Mouse (Mus musculus) urinary bladder, postnatal 14 days (tissue): ENCODE measurements around the gene Cabp7.
"Not testable (repeated sequence)": the region's sequence is repeated elsewhere in the genome, so short reads cannot be mapped to it uniquely, and the experiment has no call there.

Experiments used
- DNase-seq: peaks from one replicate; pipeline ENCODE4 v3.0.0; 2021; ENCODE audit warnings: low spot score

Cabp7 gene

DNA sequence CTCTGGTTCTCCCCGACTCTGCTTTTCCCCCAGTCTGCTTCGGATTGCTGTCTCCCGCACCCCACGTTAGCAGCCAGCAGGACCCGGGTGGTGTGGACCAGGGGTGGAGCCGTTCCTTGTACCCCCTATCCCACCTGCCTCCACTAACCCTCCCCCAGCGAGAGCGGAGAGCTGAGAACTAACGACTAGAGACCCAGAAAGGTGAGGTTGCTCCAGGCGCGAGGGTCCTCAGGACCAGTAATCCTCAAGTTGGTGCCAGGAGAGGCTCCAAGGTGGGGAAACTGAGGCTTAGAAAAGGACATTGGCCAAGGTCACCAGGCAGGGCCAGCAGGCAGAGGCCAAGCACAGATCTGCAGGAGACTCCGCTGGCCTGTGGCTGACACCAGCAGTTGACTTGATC lies 707 bp upstream of the Cabp7 start:
- no peak for DNase-seq

GRCm38 (mm10) chr11:4745969-4746368 lies 609 bp downstream of the Cabp7 start:
- no peak for DNase-seq

GRCm38 (mm10) chr11:4744691-4745090 lies 1.9 kb downstream of the Cabp7 start:
- DNase-seq: no peak

GRCm38 (mm10) chr11:4740785-4741184 lies 5.8 kb downstream of the Cabp7 start:
- DNase-seq: no peak

DNA sequence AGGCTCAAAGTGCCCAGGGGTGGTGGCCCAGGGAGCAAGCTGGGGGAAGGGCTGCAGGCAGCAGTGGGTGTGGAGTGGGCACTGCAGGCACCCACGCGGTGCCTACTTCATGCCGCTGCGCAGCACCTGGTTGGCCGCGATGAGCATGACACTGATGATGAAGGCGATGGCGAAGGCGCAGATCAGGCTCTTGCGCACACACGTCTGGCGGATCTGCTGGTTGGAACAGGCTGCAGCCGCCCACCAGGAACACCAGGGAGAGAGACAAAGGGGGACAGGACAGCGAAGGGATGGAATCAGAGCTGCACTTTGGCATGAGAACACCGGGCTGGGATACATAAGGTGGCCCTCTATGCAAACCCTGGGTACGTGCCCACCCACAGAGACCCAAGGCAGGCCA lies 7.9 kb downstream of the Cabp7 start:
- DNase-seq: no peak

DNA sequence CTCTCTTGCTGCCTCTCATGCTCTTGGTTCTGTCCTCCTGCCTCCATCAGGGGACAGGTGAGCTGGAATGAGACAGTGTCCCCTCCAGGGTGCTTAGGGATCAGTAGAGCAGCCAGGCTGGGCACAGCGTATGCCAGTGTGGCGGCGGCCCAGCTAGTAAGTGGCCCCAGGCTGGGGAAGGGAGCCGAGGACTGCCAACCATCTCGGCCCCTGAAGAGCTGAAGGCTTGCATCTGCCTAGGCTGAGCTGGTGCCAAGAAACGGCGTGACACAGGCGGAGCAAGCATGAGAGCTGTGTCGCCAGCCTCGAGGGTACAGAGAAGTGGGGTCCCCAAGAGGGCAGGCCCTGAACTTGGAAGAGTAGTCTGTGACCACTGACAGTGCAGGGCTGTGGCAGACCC lies 8.9 kb downstream of the Cabp7 start:
- DNase-seq: no peak

- no peak for DNase-seq
Measured at GRCm38 (mm10) chr11:4736355-4736754, 10.2 kb downstream of the Cabp7 start.

DNA sequence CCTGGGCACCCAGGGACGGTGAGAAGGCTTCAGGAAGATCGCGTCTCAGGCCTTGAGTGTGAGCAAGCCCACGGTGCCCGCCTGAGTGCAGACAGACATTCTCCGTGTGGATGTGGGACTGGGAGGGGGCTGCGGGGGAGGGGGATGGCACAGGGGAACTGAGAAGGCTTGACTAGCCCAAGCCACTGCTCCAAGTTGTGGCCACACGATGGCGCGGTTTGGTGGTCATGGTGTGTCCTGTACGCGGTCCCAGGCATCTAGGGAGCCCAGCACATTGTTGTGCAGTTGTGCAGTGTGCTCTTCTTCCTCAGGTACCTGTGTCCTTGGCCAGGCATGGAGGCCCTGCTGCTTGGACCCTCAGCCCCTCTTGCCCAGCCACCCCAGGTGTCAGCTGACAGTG lies 12.4 kb downstream of the Cabp7 start:
- DNase-seq: no peak

DNA sequence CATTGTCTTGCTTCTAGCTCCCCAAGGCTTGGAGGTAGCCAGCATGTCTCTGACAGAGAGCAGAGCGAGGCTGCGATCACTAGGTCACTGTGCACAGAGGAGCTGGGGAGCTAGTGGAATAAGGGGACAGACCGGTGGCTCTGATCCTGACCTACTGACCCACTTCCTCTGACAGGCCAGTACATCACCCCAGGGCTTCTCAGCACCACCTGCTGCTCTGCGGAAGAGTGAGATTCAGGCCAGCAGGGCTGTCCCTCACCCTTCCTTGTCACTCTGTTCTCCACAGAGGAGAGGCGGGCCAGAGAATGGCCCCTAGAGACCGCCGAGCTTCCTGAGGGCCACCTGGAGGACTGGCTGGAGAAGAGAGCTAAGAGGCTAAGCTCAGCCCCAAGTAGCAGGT lies 14.8 kb downstream of the Cabp7 start:
- DNase-seq: no peak

GRCm38 (mm10) chr11:4730913-4731312 lies 15.7 kb downstream of the Cabp7 start:
- no peak for DNase-seq

- DNase-seq: peak; percentile 79
Measured at GRCm38 (mm10) chr11:4730096-4730495, 16.5 kb downstream of the Cabp7 start.

- peak; percentile 80 for DNase-seq
Measured at GRCm38 (mm10) chr11:4729603-4730002, 17.0 kb downstream of the Cabp7 start.

DNA sequence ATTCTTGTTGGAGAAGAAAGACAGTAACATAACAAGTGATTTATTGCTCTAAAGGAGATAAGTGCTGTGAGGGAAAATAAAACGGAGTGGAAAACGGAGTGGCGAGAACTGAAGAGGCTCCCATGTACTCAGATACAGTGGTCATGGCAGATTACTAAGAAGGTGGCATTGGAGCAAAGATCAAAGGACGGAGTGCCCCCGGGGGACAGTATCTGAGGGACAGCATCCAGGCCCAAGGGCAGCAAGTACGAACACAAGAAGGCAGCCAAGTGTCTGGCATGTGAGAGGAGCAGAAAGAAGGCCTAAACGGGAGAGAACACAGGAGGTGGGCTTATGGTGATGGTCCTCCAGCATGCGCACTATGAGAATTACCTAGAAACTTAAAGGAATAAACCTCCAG lies 24.9 kb downstream of the Cabp7 start:
- DNase-seq: no peak

GRCm38 (mm10) chr11:4720900-4721580 lies 25.5 kb downstream of the Cabp7 start:
- no peak for DNase-seq

- DNase-seq: no peak
Measured at GRCm38 (mm10) chr11:4720393-4720792, 26.2 kb downstream of the Cabp7 start.

DNA sequence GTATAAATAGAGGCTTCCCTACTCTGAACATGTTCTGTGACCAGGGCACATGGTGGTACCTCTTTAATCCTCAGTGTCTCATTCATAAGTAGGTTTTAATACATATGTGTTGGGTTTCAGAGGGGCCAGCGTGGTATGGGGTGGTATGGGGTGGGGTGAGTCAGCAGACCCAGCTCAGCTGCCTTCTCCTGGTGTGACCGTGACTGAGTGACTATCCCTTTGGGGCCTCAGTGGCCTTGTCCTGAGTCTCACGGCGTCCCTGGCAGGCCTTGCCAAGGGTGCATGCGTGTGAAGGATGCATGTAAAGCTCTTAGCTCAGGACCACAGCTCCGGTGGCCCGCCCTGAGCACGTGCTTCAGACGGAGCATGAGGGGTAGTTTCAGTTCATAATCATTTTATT lies 26.6 kb downstream of the Cabp7 start:
- no peak for DNase-seq

GRCm38 (mm10) chr11:4718548-4718947 lies 28.0 kb downstream of the Cabp7 start:
- DNase-seq: no peak

- DNase-seq: no peak
Measured at GRCm38 (mm10) chr11:4716530-4717236, 29.9 kb downstream of the Cabp7 start.

DNA sequence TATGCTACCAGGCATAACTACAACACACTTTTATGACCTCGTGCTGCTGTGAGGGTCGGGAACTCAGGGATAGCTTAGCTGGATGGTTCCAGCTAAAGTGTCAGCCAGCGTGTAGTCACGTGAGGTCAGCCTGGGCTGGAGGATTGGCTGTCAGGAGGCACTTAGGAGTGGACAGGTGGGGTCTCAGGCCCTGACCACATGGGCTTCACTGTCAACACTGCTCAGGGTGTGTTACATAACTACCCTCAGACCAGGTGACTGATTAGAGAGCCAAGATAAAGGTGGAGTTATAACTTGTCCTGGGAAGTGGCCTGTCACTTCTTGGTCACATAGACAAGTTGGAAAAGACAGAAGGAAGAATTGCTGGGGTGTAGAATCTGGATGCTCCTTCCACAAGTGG lies 31.0 kb downstream of the Cabp7 start:
- DNase-seq: no peak

GRCm38 (mm10) chr11:4714727-4715126 lies 31.9 kb downstream of the Cabp7 start:
- DNase-seq: no peak

GRCm38 (mm10) chr11:4712822-4713221 lies 33.8 kb downstream of the Cabp7 start:
- DNase-seq: no peak

GRCm38 (mm10) chr11:4710188-4710587 lies 36.4 kb downstream of the Cabp7 start:
- DNase-seq: not testable (repeated sequence)

GRCm38 (mm10) chr11:4705178-4705577 lies 41.4 kb downstream of the Cabp7 start:
- no peak for DNase-seq
